Mouse (Mus musculus): ENCODE measurements around the gene Vmn1r32.

Gene Vmn1r32

GRCm38 (mm10) chr6:66559996-66560395 is at the start of gene Vmn1r32:
TSS of gene Vmn1r32 (minus strand) at chr6:66560096.
- in situ Hi-C loops (cut with MboI, MseI): no loop called here

GRCm38 (mm10) chr6:66595804-66596203 is 35.9 kb upstream of the Vmn1r32 start:
- in situ Hi-C loops (cut with MboI, MseI): no loop called here

- in situ Hi-C loops (cut with MboI, MseI): loop anchor here (5.0 to 25.0 kb wide), 3 partner anchors 626 to 1399 kb away; partner anchors contain the start of gene Hpgds (in 2 of the 2)
Measured at GRCm38 (mm10) chr6:66535966-66536365, 23.9 kb downstream of the Vmn1r32 start.

- in situ Hi-C loops (cut with MboI, MseI): loop anchor here (5.0 to 25.0 kb wide), 3 partner anchors 627 to 1398 kb away; partner anchors contain the start of gene Hpgds (in 2 of the 2)
Measured at GRCm38 (mm10) chr6:66535028-66535862, 24.7 kb downstream of the Vmn1r32 start, which contains the start of gene Mad2l1. TSS of gene Mad2l1 (plus strand) at chr6:66535390.

- in situ Hi-C loops (cut with MboI, MseI): loop anchor here (25.0 kb wide), 2 partner anchors 628 to 1397 kb away; partner anchors contain the start of gene Hpgds (in 2 of the 2)
Measured at GRCm38 (mm10) chr6:66534366-66534941, 25.4 kb downstream of the Vmn1r32 start.

- in situ Hi-C loops (cut with MboI, MseI): loop anchor here (25.0 kb wide), 2 partner anchors 629 to 1396 kb away; partner anchors contain the start of gene Hpgds (in 2 of the 2)
Measured at GRCm38 (mm10) chr6:66533241-66533640, 26.7 kb downstream of the Vmn1r32 start.

GRCm38 (mm10) chr6:66528386-66528785 is 31.5 kb downstream of the Vmn1r32 start:
- in situ Hi-C loops (cut with MboI, MseI): loop anchor here (25.0 kb wide), 2 partner anchors 634 to 1391 kb away; partner anchors contain the start of gene Hpgds (in 2 of the 2)

- in situ Hi-C loops (cut with MboI, MseI): loop anchor here in 1 of 2 experiments (10.0 kb wide), 1 partner anchor 852 kb away; no protein-coding TSS in a partner anchor
Measured at GRCm38 (mm10) chr6:66516368-66516767, 43.5 kb downstream of the Vmn1r32 start.

Data from T-helper 17 cell (primary cell).